Mouse (Mus musculus): ENCODE results near the gene Agfg2.

The Agfg2 gene

DNA sequence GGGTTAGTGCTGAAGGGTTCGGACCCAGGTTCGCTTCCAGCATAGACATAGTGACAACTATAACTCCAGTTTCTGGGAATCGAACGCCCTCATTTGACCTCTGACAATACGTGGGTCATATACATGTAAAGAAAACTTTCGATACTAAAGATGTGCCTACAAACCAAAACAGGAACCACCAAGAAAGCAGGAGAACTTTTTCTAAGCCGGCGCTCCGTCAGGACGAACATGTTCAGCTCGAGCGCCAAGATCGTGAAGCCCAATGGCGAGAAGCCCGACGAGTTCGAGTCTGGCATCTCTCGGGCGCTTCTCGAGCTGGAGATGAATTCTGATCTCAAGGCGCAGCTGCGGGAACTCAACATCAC is 83.2 kb downstream of the Agfg2 start:
- peak; percentile 40 for DNase-seq

DNA sequence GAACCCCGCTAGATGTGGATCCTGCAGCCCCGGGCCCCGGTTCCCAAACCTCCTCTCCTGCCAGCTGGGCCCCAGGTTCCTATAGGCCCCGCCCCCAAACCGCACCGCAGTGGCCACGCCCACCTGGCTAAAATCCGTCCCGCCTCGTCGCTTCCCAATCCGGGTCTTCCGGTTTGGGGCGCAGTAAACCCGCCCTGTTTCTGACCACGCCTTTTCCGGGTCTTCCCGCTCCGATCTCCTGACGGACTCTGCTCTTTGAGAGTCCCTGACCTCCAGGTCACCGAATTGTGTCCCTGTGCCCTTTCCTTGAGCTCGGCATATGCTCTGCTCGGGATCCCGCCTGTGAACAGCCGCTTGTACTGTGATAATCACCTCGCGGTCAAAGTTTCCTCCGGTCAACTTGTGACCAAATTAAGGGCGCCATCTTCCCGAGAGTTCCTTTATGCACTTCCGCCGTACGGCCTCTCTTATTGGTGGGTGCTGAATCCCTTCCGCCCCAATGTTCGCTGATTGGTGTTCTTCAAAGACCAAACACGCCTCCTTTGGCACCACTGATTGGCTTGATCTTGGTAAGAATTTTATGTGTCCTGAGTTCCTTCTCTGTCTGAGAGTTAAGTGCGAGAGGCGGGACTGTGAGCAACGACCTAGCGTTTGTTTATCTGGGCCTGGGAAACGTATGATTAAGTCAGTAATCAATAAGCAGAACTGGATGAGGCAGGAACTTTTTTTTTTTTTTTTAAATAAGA is 83.7 kb downstream of the Agfg2 start, which contains the start of gene Mospd3:
Gene Mospd3 (minus strand): TSS at position 440 of the 746 bp plus-strand sequence.
- DNase-seq, result peak; percentile 98

All from lung, postnatal 14 days (tissue).